Mouse (Mus musculus) left cerebral cortex, postnatal 4 days (tissue): ENCODE measurements around the gene Gm21983. TPM values are rescaled to one million over a fixed set of nuclear protein-coding genes. Genes with fewer than 3 reads are reported as not detected.

Experiments
- DNase-seq: peaks from one replicate; pipeline ENCODE4 v3.0.0-alpha.2; 2022
- intact Hi-C: fragments of 180-260 bp; cut with DNase I; formaldehyde crosslinking; loops from one replicate; pipeline ENCODE4 v1.15.1; 2025
- total RNA-seq, 2 experiments: library from RNA; stranded (reverse); gene quantifications; 2 replicates each; pipeline ENCODE4 v1.2.3; 2021

The Gm21983 gene
- total RNA-seq, 2 experiments from 2014 or later, result not detected

GRCm38 (mm10) chr7:27189271-27189931 lies 8.5 kb upstream of the Gm21983 start:
- intact Hi-C loops, result no loop called here
- DNase-seq, result no peak

GRCm38 (mm10) chr7:27185986-27186385 lies 5.1 kb upstream of the Gm21983 start:
- intact Hi-C loops, result no loop called here
- no peak for DNase-seq

- no peak for DNase-seq
- intact Hi-C loops, result no loop called here
Measured at GRCm38 (mm10) chr7:27184964-27185363, 4.1 kb upstream of the Gm21983 start.

GRCm38 (mm10) chr7:27182498-27182897 lies 1.6 kb upstream of the Gm21983 start:
- intact Hi-C loops, result no loop called here
- no peak for DNase-seq

- peak; percentile 77 for DNase-seq
- intact Hi-C loops, result no loop called here
Measured at GRCm38 (mm10) chr7:27180036-27180435, 850 bp downstream of the Gm21983 start.

GRCm38 (mm10) chr7:27179217-27179918 lies 1.5 kb downstream of the Gm21983 start:
- intact Hi-C loops, result no loop called here
- DNase-seq, result no peak

- DNase-seq, result peak; percentile 99
- intact Hi-C loops, result no loop called here
Measured at GRCm38 (mm10) chr7:27178324-27179216, 2.3 kb downstream of the Gm21983 start, which contains the start of gene Rab4b. Rab4b (minus strand) TSS chr7:27178896.

- no peak for DNase-seq
- intact Hi-C loops, result no loop called here
Measured at GRCm38 (mm10) chr7:27177942-27178323, 3.0 kb downstream of the Gm21983 start.

GRCm38 (mm10) chr7:27174896-27175295 lies 6.0 kb downstream of the Gm21983 start:
- intact Hi-C loops, result no loop called here

GRCm38 (mm10) chr7:27174496-27174895 lies 6.4 kb downstream of the Gm21983 start:
- intact Hi-C loops, result no loop called here
- no peak for DNase-seq

More at GRCm38 (mm10) chr7:27174896-27175295, 6.0 kb downstream of the Gm21983 start:
- DNase-seq, result no peak

GRCm38 (mm10) chr7:27170981-27171380 lies 9.9 kb downstream of the Gm21983 start:
- intact Hi-C loops, result no loop called here
- DNase-seq, result no peak

GRCm38 (mm10) chr7:27168371-27168770 lies 12.5 kb downstream of the Gm21983 start:
- DNase-seq, result no peak
- intact Hi-C loops, result no loop called here

GRCm38 (mm10) chr7:27167475-27168094 lies 13.3 kb downstream of the Gm21983 start:
- intact Hi-C loops, result no loop called here
- DNase-seq, result no peak

GRCm38 (mm10) chr7:27166614-27167474 lies 14.0 kb downstream of the Gm21983 start, which contains the start of gene Egln2:
Egln2 (minus strand) TSS chr7:27166802.
- intact Hi-C loops, result no loop called here
- DNase-seq, result peak; percentile 98

GRCm38 (mm10) chr7:27166229-27166613 lies 14.7 kb downstream of the Gm21983 start:
- DNase-seq, result peak; percentile 88
- intact Hi-C loops, result no loop called here

GRCm38 (mm10) chr7:27165696-27166095 lies 15.2 kb downstream of the Gm21983 start:
- no peak for DNase-seq
- intact Hi-C loops, result no loop called here

- intact Hi-C loops, result no loop called here
- DNase-seq, result peak; percentile 43
Measured at GRCm38 (mm10) chr7:27165007-27165655, 15.8 kb downstream of the Gm21983 start.

- no peak for DNase-seq
- intact Hi-C loops, result no loop called here
Measured at GRCm38 (mm10) chr7:27164112-27164947, 16.6 kb downstream of the Gm21983 start.
